Mouse (Mus musculus): ENCODE data around the gene Nosip. TPM values are rescaled to one million over a fixed set of nuclear protein-coding genes. Genes with fewer than 3 reads are reported as not detected.

Gene Nosip
- total and polyA plus RNA-seq, 3 experiments: 72.4 to 86.8 (median 81.4) TPM

DNA sequence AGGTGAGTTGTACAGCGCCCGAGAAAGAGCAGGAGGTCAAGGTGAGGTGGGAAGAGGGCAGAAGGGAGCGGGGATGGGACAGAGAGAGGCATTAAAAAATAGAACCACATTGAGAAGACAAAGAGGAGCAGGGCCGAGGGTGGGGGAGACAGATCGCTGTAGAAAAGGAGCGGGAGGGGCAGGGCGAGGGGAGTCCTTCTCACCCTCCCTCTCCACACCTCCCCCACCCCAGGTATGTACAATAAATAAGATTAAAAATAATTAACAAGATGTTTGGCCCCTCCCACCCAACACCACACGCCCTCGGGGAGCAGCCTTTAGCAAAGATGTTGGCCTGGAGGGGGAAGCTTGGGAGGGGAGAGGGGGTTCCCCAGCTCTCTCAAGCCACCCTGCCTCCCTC is 34.5 kb upstream of the Nosip start:
- Histone ChIP-seq H3K4me3 (replicated peaks in 1 of 3; ENCODE audit: low read depth in 2 of 3, low read length in 2 of 3, poor library complexity in 1 of 3) (no peak overlapping the region), H3K36me3 (replicated peaks in 1 of 2; ENCODE audit: control insufficient read depth in 1 of 2, insufficient read depth in 1 of 2, low read length in 1 of 2) (peaks cover 42 to 75% of the 10 kb centered on the region in 2 experiments), H3K79me2 (replicated peaks; ENCODE audit: control insufficient read depth, extremely low read depth, insufficient read depth, poor library complexity, severe bottlenecking) (no peaks in the 10 kb centered on the region), H3K27ac (ENCODE audit: insufficient read depth, low read depth) (no peak overlapping the region), H3K9me3 (replicated peaks; ENCODE audit: low read length) (no peaks in the 10 kb centered on the region), H3K9ac (ENCODE audit: insufficient read depth, low read depth) (no peak overlapping the region), H3K27me3 (replicated peaks) (no peaks in the 10 kb centered on the region), H3K4me1 (ENCODE audit: control insufficient read depth in 1 of 2, insufficient read depth in 2 of 2) (no peaks in the 10 kb centered on the region; a peak in 1 of 4 replicates), H3K4me2 (ENCODE audit: insufficient read depth, low read depth, poor library complexity, severe bottlenecking) (no peak overlapping the region)
- dilution Hi-C loops (cut with MboI; ENCODE audit: extremely low pct_ligation_motif_present, extremely low pct_unique_long_range_greater_than_20kb, low sequenced_read_pairs) (no loop called here), in situ Hi-C loops (cut with MboI; ENCODE audit: low pct_ligation_motif_present, low pct_unique_long_range_greater_than_20kb, low sequenced_read_pairs) (no loop called here)
- TF ChIP-seq ELF1 (IDR thresholded peaks at IDR 0.05; ENCODE audit: low read depth, low read length): no peak
- TF ChIP-seq USF1 (IDR thresholded peaks at IDR 0.05; ENCODE audit: low read depth, low read length): no peak
- TF ChIP-seq ZNF384 (IDR thresholded peaks at IDR 0.05; ENCODE audit: low read depth, low read length): no peak
- TF ChIP-seq NRF1 (IDR thresholded peaks at IDR 0.05; ENCODE audit: low read depth, low read length): no peak
- no peak for TF ChIP-seq UBTF (IDR thresholded peaks at IDR 0.05; ENCODE audit: low read depth, low read length)
- no peak for TF ChIP-seq SMC3 (IDR thresholded peaks at IDR 0.05; ENCODE audit: low read depth, low read length)
- no peak for TF ChIP-seq JUN (IDR thresholded peaks at IDR 0.05; ENCODE audit: insufficient read depth, low read depth, low read length)
- no peak for TF ChIP-seq NELFE (IDR thresholded peaks at IDR 0.05; ENCODE audit: low read depth, low read length)
- no peak for TF ChIP-seq GABPA (IDR thresholded peaks at IDR 0.05; ENCODE audit: insufficient replicate concordance, low read depth, low read length)
- no peak for DNase-seq (ENCODE audit: extremely low read depth)

DNA sequence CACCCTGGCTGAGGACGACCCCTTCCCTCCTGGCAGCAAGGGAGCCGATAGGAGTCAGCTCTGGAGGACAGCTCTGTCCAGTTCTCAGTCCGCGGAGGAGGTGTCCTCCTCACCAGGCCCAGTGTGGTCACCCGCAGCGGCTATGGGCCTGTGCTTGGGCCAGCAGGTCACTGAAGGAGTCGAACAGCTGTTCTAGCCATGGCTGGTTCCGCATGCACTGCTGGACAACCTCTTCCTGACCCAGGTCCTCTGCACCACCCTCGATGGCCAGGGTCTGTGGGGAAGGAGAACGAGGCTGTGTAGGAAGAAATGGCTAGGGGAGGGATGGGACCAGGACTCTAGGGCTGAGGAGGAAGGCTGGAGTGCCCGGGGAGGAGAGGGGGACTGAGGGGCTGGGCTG is 33.9 kb upstream of the Nosip start:
- dilution Hi-C loops (cut with MboI; ENCODE audit: extremely low pct_ligation_motif_present, extremely low pct_unique_long_range_greater_than_20kb, low sequenced_read_pairs): no loop called here
- no peak overlapping the region for H3K4me3 ChIP-seq (replicated peaks in 1 of 3; ENCODE audit: low read depth in 2 of 3, low read length in 2 of 3, poor library complexity in 1 of 3)

DNA sequence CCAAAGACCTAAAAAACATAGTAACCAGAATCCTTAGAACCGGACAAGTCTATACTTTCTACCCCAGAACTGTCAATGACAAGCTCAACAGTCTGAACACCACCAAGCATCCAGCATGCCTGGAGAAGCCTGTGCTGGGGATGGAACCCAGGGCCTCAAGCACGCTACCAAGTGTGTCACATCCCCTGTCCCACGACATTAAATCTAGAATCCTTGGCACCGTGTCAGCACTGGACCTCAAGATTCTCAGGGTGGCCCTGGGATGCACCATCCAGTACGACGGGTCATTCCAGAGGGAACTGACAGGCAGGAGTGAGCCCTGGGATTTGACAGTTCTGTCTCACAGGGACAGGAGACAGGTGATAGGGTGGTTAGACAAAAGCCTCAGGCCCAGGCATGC is 32.2 kb upstream of the Nosip start:
- H3K4me1 ChIP-seq (ENCODE audit: control insufficient read depth in 1 of 2, insufficient read depth in 2 of 2): no peaks in the 10 kb centered on the region; a peak in 1 of 4 replicates
- H3K4me3 ChIP-seq (replicated peaks in 1 of 3; ENCODE audit: low read depth in 2 of 3, low read length in 2 of 3, poor library complexity in 1 of 3): no peak overlapping the region
- H3K36me3 ChIP-seq (replicated peaks in 1 of 2; ENCODE audit: control insufficient read depth in 1 of 2, insufficient read depth in 1 of 2, low read length in 1 of 2): peaks cover 63 to 90% of the 10 kb centered on the region in 2 experiments
- H3K27me3 ChIP-seq (replicated peaks): no peaks in the 10 kb centered on the region
- no peak for DNase-seq (ENCODE audit: extremely low read depth)
- H3K27ac ChIP-seq (ENCODE audit: insufficient read depth, low read depth): no peak overlapping the region
- H3K9me3 ChIP-seq (replicated peaks; ENCODE audit: low read length): no peaks in the 10 kb centered on the region
- no peak overlapping the region for H3K4me2 ChIP-seq (ENCODE audit: insufficient read depth, low read depth, poor library complexity, severe bottlenecking)
- dilution Hi-C loops (cut with MboI; ENCODE audit: extremely low pct_ligation_motif_present, extremely low pct_unique_long_range_greater_than_20kb, low sequenced_read_pairs): no loop called here
- no peaks in the 10 kb centered on the region; the same call in 1 of the 2 replicates for H3K79me2 ChIP-seq (replicated peaks; ENCODE audit: control insufficient read depth, extremely low read depth, insufficient read depth, poor library complexity, severe bottlenecking)
- H3K9ac ChIP-seq (ENCODE audit: insufficient read depth, low read depth): no peak overlapping the region
- in situ Hi-C loops (cut with MboI; ENCODE audit: low pct_ligation_motif_present, low pct_unique_long_range_greater_than_20kb, low sequenced_read_pairs): no loop called here
- TF ChIP-seq BHLHE40 (IDR thresholded peaks at IDR 0.05; ENCODE audit: low read depth, low read length) (no peak), SIN3A (IDR thresholded peaks at IDR 0.05; ENCODE audit: low read length) (no peak), ZKSCAN1 (IDR thresholded peaks at IDR 0.05; ENCODE audit: borderline replicate concordance, low read depth, low read length) (no peak), ELF1 (IDR thresholded peaks at IDR 0.05; ENCODE audit: low read depth, low read length) (no peak), ZC3H11A (IDR thresholded peaks at IDR 0.05; ENCODE audit: low read depth, low read length) (no peak), NELFE (IDR thresholded peaks at IDR 0.05; ENCODE audit: low read depth, low read length) (no peak), MAZ (IDR thresholded peaks at IDR 0.05; ENCODE audit: low read depth, low read length) (no peak), TCF12 (IDR thresholded peaks at IDR 0.05; ENCODE audit: low read depth, low read length) (no peak), KAT2A (IDR thresholded peaks at IDR 0.05; ENCODE audit: insufficient replicate concordance, low read length) (no peak), USF1 (IDR thresholded peaks at IDR 0.05; ENCODE audit: low read depth, low read length) (no peak), RAD21 (IDR thresholded peaks at IDR 0.05; ENCODE audit: low read depth, low read length) (no peak), CHD2 (IDR thresholded peaks at IDR 0.05; ENCODE audit: low read length) (no peak), POLR2A (IDR thresholded peaks at IDR 0.05; ENCODE audit: low read depth, low read length) (no peak), E2F4 (IDR thresholded peaks at IDR 0.05; ENCODE audit: insufficient replicate concordance, low read depth, low read length) (no peak), ZNF384 (IDR thresholded peaks at IDR 0.05; ENCODE audit: low read depth, low read length) (no peak), UBTF (IDR thresholded peaks at IDR 0.05; ENCODE audit: low read depth, low read length) (no peak), EP300 (IDR thresholded peaks at IDR 0.05; ENCODE audit: low read length) (no peak), CHD1 (IDR thresholded peaks at IDR 0.05; ENCODE audit: low read depth, low read length) (no peak), MAFK (IDR thresholded peaks at IDR 0.05; ENCODE audit: insufficient replicate concordance, low read length) (no peak)

More for the DNA sequence above, 33.9 kb upstream of the Nosip start:
- H3K79me2 ChIP-seq (replicated peaks; ENCODE audit: control insufficient read depth, extremely low read depth, insufficient read depth, poor library complexity, severe bottlenecking): no peaks in the 10 kb centered on the region
- no peak overlapping the region for H3K4me2 ChIP-seq (ENCODE audit: insufficient read depth, low read depth, poor library complexity, severe bottlenecking)
- H3K9me3 ChIP-seq (replicated peaks; ENCODE audit: low read length): no peaks in the 10 kb centered on the region
- H3K27ac ChIP-seq (ENCODE audit: insufficient read depth, low read depth): no peak overlapping the region
- no peak for DNase-seq (ENCODE audit: extremely low read depth)
- H3K36me3 ChIP-seq (replicated peaks in 1 of 2; ENCODE audit: control insufficient read depth in 1 of 2, insufficient read depth in 1 of 2, low read length in 1 of 2): peaks cover 47 to 80% of the 10 kb centered on the region in 2 experiments
- H3K27me3 ChIP-seq (replicated peaks): no peaks in the 10 kb centered on the region
- TF ChIP-seq USF2 (conservative IDR thresholded peaks at IDR 0.05; ENCODE audit: low read depth, low read length) (no peak), MAX (IDR thresholded peaks at IDR 0.05; ENCODE audit: low read length) (no peak), IRF4 (IDR thresholded peaks at IDR 0.05; ENCODE audit: low read depth, low read length) (no peak), NELFE (IDR thresholded peaks at IDR 0.05; ENCODE audit: low read depth, low read length) (no peak), POLR2A (IDR thresholded peaks at IDR 0.05; ENCODE audit: low read depth, low read length) (no peak), MXI1 (IDR thresholded peaks at IDR 0.05; ENCODE audit: low read depth, low read length) (no peak), MAZ (IDR thresholded peaks at IDR 0.05; ENCODE audit: low read depth, low read length) (no peak), TCF12 (IDR thresholded peaks at IDR 0.05; ENCODE audit: low read depth, low read length) (no peak), ETS1 (conservative IDR thresholded peaks at IDR 0.05; ENCODE audit: low read depth, low read length) (no peak)
- no peak overlapping the region for H3K9ac ChIP-seq (ENCODE audit: insufficient read depth, low read depth)
- H3K4me1 ChIP-seq (ENCODE audit: control insufficient read depth in 1 of 2, insufficient read depth in 2 of 2): no peaks in the 10 kb centered on the region; a peak in 1 of 4 replicates
- in situ Hi-C loops (cut with MboI; ENCODE audit: low pct_ligation_motif_present, low pct_unique_long_range_greater_than_20kb, low sequenced_read_pairs): no loop called here

All from CH12.LX (cell line).